Mouse (Mus musculus) lung, adult 18-20 months (tissue): ENCODE data around the gene Erbb2.

Experiments used
- DNase-seq, 2 experiments: peaks; one replicate each; pipeline ENCODE4 v3.0.0; 2022; ENCODE audit warnings: mixed read lengths in 2 of 2

Erbb2 gene

GRCm38 (mm10) chr11:98385638-98386585 lies 26.4 kb upstream of the Erbb2 start, which contains the start of gene Pnmt:
Gene Pnmt (plus strand): TSS chr11:98386450.
- DNase-seq: no peak

GRCm38 (mm10) chr11:98386596-98386995 lies 25.7 kb upstream of the Erbb2 start:
- no peak for DNase-seq

GRCm38 (mm10) chr11:98387056-98387577 lies 25.2 kb upstream of the Erbb2 start:
- DNase-seq: no peak

DNA sequence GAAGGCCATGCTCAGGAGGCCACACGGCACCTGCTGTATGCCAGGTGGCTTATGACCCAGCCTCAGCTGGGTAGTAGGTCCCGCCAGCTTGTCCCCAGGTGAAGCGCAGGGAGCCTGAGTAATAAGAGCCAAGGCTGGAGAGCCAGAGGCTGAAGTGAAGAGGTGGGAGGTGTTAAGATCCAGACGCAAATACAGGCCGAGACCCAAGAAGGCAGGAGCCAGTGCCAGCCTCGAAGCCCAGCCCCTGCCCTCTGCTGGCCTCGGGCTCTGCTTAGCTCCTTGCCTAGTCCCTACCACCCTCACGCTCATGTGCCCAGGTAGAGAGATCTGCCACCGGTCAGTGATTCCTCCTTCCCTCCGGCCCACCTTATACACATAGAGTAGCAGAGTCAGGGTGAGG lies 24.0 kb upstream of the Erbb2 start:
- peak; percentile 45 to 63 for DNase-seq

- DNase-seq: peak; percentile 56 to 68
These were observed 23.0 kb upstream of the Erbb2 start for GRCm38 (mm10) chr11:98389221-98389780.

DNA sequence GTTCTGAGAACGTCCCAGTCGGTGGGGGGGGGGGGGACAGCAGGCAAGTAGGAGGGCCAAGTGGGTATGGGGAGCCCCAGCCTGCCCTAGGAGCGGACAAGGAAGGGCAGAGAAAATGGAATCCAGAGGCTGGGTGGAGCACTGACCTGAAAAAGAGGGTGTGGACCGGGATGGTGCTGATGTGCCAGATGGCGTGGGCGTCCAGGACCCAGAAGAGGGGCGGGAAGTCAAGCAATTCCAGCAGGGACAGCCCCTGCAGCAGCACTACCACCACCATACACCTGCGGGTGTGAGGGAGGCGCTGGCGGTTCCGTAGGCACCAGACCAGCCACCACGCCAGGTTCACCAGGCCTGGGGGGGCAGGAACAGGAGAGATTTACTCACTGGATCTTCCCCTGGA lies 22.1 kb upstream of the Erbb2 start:
- DNase-seq: no peak

GRCm38 (mm10) chr11:98392034-98392433 lies 20.2 kb upstream of the Erbb2 start:
- no peak for DNase-seq

- no peak for DNase-seq
These were observed 19.6 kb upstream of the Erbb2 start for GRCm38 (mm10) chr11:98392645-98393044.

DNA sequence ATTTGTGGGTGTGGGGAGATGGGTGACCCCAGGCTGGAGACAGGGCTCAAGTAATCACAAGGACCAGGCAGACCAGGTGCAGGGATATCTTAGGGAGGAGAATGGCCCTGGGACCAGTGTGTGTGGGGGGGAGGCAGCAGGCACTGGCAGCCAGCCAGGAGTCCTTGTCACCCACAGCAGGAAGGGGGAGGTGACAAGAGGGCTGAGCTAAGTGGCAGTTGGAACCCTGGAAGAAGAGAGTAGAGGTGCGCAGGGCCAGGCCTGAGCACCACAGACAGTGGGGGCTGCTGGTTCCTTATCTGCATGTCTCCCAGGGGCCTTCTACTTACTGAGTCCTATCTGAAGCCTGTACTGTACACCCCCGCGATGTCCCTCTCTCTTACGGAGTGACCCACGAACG lies 19.0 kb upstream of the Erbb2 start:
- peak; percentile 67 to 75 for DNase-seq

DNA sequence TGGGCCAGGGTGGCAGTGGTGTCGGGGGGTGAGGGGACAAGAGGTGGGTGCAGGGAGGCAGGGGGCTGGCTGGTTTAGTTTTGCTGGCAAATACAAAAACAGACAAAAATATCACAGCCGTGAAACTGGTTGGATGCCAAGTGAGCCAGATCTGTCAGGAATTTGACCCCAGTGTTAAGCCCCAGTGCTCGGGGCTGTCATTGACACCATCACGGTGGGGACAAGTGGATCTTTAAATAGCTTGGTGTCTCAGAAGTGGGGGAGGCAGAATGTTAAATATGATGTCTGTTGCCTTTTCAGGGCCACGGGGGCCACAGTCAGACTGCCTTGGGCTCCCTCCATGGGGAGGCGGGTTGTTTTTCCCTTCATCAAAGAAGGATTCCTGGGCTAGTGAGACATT lies 18.0 kb upstream of the Erbb2 start:
- DNase-seq: no peak

- DNase-seq: no peak
These were observed 17.2 kb upstream of the Erbb2 start for GRCm38 (mm10) chr11:98395041-98395440.

- DNase-seq: no peak
These were observed 14.3 kb upstream of the Erbb2 start for GRCm38 (mm10) chr11:98397946-98398345.

DNA sequence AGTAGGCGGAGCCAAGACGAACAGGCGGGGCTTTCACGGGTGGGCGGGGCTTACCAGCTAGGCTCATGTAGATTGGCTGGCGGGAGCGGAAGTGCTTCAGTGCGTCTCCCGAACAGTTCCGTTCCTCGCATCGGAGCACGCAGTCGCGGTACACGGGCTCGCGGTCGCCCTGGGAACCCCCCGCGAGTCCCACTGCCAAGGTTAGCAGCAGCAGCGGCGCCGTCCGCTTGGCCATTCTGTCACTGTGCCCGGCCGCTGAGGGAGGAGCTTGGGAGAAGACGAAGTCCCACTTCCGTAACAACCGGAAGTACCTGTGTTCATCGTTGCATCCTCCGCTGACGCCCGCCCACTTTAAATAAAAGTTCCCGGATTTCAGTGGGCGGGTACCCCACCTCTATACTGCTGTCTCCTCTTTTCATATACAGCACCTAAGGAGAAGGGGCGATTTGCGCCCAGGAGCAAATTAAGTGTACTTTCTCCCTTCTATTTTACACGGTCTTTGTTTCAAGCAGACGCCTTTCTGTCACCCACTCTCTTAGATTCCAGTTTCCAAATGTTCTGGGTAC lies 12.0 kb upstream of the Erbb2 start, which contains the start of gene Pgap3:
Gene Pgap3 (minus strand): TSS at position 330 of the 566 bp plus-strand sequence.
- peak; percentile 86 to 90 for DNase-seq

- no peak for DNase-seq
These were observed 11.5 kb upstream of the Erbb2 start for GRCm38 (mm10) chr11:98400816-98401215.

DNA sequence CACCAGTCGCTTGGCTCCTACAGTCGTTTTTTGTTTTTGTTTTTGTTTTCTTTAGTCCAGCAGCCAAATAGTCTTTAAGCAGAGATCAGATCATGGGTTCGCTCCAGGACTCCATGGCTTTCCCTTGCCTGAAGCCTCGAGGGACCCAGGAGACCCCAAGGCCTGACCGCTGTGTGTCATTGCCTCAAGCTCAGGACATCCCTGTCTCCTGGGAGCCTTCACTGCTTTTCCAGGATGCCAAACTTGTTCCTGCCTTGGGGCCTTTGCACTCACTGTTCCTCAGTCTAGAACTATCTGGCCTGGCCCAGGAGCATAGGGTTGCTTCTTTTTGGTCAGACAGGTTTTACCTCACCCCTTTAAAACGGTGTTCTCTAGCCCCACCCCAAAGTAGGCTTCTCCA lies 5.6 kb upstream of the Erbb2 start:
- no peak for DNase-seq

- no peak for DNase-seq
These were observed 3.4 kb upstream of the Erbb2 start for GRCm38 (mm10) chr11:98408872-98409271.

DNA sequence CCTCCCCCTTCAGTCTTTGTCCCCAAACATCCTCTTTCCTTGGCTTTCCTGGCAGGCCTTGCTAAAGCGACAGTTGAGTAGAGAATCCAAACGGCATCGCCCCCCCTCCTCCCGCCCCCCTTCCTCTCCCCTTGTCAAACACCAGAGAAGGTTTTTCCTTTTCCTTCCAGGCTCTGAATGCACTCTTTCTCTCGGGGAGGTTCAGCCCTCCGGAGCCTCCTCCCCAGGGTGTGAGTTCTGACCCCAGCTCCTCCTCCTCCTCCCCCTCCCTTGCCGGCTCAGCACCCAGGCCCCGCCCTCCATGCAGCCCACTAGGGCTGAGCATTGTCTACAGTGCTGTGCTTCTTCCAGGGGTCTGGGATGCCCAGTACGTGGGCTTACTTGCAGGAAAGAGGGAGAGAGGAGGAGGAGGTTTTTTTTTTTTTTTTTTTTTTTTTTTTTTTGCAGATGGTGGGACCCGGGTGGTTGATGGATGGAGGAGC lies 2.9 kb upstream of the Erbb2 start:
- no peak for DNase-seq

DNA sequence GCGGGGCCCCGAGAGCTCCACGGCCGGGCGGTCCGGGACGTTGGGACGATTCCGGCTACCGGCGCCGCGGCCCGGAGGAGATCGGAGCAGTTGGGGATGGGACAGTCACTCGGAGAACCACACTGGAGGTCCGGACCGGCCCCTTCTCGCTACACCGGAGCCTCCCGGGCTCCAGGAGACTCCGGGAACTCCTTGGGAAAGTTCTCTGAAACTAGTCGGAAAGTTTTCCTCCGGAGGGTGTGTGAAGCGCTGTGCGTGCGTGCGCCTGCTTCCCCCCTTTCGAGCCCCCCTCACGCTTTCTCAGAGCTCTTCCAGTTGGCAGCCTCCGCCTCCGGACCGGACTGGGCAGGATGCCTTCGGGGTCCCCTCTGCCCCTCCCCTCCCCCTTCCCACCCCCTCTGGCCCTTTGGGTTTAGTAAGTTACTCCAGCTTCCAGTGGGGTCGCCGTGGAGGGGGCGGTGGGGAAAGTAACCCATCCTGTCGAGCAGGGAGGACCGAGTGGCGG lies 579 bp downstream of the Erbb2 start:
- DNase-seq: peak in 1 of 2 experiments; percentile 42

GRCm38 (mm10) chr11:98413731-98414130 lies 1.5 kb downstream of the Erbb2 start:
- no peak for DNase-seq

DNA sequence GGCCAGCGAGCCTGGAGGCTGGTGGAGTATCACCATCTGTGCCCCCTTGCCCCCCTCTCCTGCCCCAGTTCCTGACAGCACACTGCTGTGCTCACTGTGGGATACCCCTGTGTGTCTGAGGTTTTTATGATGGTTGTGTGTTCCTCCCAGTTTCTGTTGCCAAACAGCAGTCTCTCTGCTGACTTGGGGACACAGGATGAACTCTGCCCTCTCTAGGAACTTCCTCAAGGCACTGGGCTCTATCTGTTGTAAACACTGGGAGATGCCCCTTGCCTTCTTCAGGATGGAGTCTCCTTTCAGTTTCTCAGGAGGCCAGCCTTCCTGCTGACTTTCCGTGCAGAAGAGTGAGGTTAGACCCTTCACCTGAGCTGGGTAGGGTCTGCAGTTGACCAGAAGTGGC lies 1.9 kb downstream of the Erbb2 start:
- DNase-seq: no peak

DNA sequence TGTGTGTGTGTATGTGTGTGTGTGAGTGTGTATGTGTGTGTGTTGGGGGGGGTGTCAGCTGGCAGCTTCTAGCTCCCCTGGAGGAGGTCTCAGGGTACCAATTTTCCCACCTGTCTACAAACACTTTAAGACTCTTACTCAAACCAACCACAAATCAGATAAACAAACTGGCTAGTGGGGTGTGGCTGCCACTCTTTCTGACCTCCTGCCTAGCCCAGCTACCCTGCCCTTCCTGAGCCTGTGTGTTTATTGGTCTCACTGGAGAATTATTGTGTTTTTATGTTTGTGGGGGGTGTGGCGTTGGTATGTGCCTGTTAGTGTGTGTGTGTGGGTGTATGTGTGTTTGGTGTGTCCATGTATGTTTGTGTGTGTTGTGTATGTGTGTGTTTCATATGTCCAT lies 4.8 kb downstream of the Erbb2 start:
- peak in 1 of 2 experiments; percentile 44 for DNase-seq

DNA sequence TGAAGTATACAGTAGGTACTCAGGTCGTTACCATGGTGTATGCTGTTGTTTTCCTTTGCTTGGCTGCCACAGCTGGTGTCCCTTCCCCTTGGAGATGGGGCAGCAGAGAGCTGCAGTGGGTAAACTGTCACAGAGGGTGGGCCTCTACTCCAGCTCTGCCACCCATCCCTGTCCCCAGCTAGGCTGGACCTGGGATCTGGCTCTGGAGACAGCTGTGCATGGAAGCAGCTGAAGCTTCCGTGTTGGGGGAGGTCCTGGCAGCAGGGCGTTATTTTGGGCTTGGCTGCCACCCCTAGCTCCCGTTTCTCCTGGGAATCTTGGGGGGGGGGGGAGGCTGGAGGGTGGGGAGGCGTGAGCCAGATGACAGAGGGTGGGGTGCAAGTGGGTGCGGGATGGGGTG lies 6.0 kb downstream of the Erbb2 start:
- DNase-seq: no peak

DNA sequence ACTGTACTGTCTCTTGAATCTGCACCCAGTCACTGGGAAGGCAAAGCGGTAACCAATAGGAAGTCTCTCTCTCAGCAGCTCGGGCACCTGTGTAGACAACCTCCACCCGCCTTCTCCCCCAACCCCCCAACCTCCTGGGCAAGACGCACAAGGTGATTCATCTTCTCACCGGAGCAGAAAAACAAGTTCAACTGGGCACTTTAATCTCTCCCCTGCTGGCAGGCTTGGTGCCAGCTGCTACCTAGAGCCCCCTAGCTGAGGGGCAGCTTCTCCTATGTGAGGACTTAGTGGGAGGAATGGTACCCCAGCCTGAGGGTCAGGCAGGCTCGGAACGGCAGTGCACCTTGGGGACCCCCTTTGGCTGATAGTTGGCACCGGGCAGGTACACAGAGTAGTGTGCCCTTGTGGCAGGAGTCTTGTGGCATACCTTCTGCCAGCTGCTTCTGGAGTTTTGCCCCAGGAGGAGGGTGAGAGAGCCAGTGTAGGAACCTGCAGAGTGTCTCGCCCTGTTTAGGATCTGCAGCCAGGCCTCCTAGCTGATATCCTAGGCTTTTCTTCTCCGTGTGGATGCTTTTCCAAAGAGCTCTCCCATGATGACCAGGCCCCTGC lies 6.8 kb downstream of the Erbb2 start:
- peak; percentile 73 to 87 for DNase-seq
